Mouse (Mus musculus) neural tube, embryonic 15.5 days (tissue): ENCODE measurements around the gene Atp11a. TPM values are rescaled to one million over a fixed set of nuclear protein-coding genes. Genes with fewer than 3 reads are reported as not detected.

Source experiments
- ATAC-seq: fragments of 200-750 bp; cut with Nextera tagmentation; 2 replicates; pipeline ENCODE4 v1.8.0; 2017; ENCODE audit warnings: mild to moderate bottlenecking, moderate TSS enrichment, moderate library complexity; ENCODE audit not compliant: low FRiP score
- H3K27ac ChIP-seq: fragments of 300-500 bp; sonication (generic); replicated peaks from 2 replicates; pipeline ENCODE4 v1.5.1; 2015; ENCODE audit warnings: mild to moderate bottlenecking, inconsistent platforms
- H3K27me3 ChIP-seq: fragments of 300-500 bp; sonication (generic); replicated peaks from 2 replicates; pipeline ENCODE4 v1.6.1; 2015; ENCODE audit warnings: inconsistent platforms
- H3K36me3 ChIP-seq: fragments of 300-500 bp; sonication (generic); 2 replicates; pipeline ENCODE4 v1.6.1; 2015; ENCODE audit warnings: inconsistent platforms
- H3K4me1 ChIP-seq: fragments of 300-500 bp; sonication (generic); 2 replicates; pipeline ENCODE4 v1.6.1; 2015; ENCODE audit warnings: inconsistent platforms
- H3K4me2 ChIP-seq: fragments of 300-500 bp; sonication (generic); 2 replicates; pipeline ENCODE4 v1.6.1; 2015; ENCODE audit warnings: inconsistent platforms, mild to moderate bottlenecking, moderate library complexity
- H3K4me3 ChIP-seq: fragments of 300-500 bp; sonication (generic); replicated peaks from 2 replicates; pipeline ENCODE4 v1.5.1; 2015; ENCODE audit warnings: mild to moderate bottlenecking, inconsistent platforms
- H3K9ac ChIP-seq: fragments of 300-500 bp; sonication (generic); replicated peaks from 2 replicates; pipeline ENCODE4 v1.6.1; 2015; ENCODE audit warnings: mild to moderate bottlenecking, inconsistent platforms
- H3K9me3 ChIP-seq: fragments of 300-500 bp; sonication (generic); replicated peaks from 2 replicates; pipeline ENCODE4 v1.6.1; 2016; ENCODE audit warnings: inconsistent platforms
- WGBS: fragments of 180-500 bp; shearing (Covaris S2); methylation state at CpG from one replicate; pipeline ENCODE4 v1.1.7; 2015; ENCODE audit warnings: mixed read lengths; 5-methylcytosine and 5-hydroxymethylcytosine counted together
- polyA plus RNA-seq: library from polyadenylated mRNA; unstranded; fragments of >200 nt; fragmentation: Nextera tagmentation; extraction: Ambion mirVana; gene quantifications from 2 replicates; pipeline ENCODE4 v1.2.1, GENCODE M21; 2015

Gene Atp11a
- polyA plus RNA-seq, 1 experiment from 2014 or later: 13.4 TPM

DNA sequence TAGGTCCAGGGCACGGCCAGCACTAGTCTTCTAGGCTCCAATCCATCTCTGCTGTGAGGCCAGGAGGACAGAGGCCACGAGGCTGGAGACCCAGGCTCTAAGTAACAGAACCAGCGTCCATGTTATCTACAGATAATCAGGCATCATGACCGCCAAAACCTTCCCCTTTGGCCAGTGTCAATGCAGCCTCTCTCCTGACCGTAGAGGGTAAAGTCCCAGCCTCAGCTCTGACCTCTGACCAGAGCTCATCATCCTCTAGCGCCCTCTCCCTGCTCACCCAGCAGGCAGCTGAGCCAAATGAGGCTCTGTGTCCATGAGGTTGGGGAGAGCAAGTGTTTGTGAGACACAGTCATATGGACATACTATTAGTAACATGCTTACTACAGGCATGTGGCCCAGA is 42.3 kb downstream of the Atp11a start:
- no peaks in the 10 kb centered on the region for H3K27me3 ChIP-seq
- WGBS: 71% methylated on average over 6 of the region's 6 CpGs
- ATAC-seq: no peak
- H3K9ac ChIP-seq: no peak overlapping the region
- no peak overlapping the region for H3K27ac ChIP-seq
- no peaks in the 10 kb centered on the region for H3K36me3 ChIP-seq
- H3K4me1 ChIP-seq: peaks cover 33% of the 10 kb centered on the region
- H3K4me2 ChIP-seq: no peak overlapping the region
- H3K9me3 ChIP-seq: no peaks in the 10 kb centered on the region
- H3K4me3 ChIP-seq: no peak overlapping the region

DNA sequence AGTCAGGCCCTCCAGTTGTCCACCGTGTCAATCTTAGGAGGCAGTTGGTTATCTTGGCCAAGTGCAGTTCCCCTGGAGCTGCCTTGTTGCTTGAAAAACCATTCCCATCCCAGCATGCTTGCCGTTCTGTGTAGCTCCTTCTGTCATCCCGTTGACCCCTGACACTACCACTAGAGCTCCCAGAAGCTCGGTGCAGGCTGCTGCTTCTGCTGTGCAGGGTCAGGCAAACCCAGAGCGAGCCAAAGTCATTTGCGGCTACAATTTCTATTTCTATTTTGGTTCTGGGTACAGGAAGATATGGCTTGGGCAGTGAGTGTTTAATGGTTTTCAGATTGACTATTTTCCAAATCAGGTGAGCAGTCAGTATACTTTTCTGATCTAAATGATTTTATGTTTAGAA is 43.0 kb downstream of the Atp11a start:
- Histone ChIP-seq H3K4me1 (peaks cover 39% of the 10 kb centered on the region), H3K27ac (no peak overlapping the region), H3K9me3 (no peaks in the 10 kb centered on the region), H3K36me3 (no peaks in the 10 kb centered on the region), H3K4me3 (no peak overlapping the region), H3K4me2 (no peak overlapping the region), H3K9ac (no peak overlapping the region), H3K27me3 (no peaks in the 10 kb centered on the region)
- WGBS: 54% methylated on average over 6 of the region's 6 CpGs
- ATAC-seq: no peak

DNA sequence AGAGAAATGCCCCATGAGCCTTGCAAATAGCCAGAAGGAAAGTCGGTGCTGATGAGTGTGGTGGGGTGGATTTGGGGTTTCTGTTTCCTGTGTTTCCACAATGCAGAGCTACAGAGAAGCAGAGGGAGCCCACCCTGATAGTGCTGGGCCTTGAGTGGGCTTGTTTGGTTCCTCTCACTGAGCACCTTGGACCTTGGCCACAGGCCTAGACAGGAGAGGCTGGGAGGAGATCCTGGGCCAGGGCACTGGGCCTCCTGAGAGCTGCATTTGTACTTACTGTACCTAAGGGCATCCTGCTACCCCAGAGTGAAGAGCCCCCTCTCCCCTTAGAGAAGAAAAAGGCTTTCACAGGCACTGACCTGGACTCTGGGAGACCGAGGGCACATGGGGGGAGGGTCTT is 43.4 kb downstream of the Atp11a start:
- Histone ChIP-seq H3K9me3 (no peaks in the 10 kb centered on the region), H3K27me3 (no peaks in the 10 kb centered on the region), H3K36me3 (no peaks in the 10 kb centered on the region), H3K4me2 (no peak overlapping the region), H3K4me3 (no peak overlapping the region), H3K9ac (no peak overlapping the region), H3K27ac (no peak overlapping the region), H3K4me1 (peaks cover 42% of the 10 kb centered on the region)
- ATAC-seq: no peak
- 80% methylated on average over 2 of the region's 2 CpGs for WGBS

DNA sequence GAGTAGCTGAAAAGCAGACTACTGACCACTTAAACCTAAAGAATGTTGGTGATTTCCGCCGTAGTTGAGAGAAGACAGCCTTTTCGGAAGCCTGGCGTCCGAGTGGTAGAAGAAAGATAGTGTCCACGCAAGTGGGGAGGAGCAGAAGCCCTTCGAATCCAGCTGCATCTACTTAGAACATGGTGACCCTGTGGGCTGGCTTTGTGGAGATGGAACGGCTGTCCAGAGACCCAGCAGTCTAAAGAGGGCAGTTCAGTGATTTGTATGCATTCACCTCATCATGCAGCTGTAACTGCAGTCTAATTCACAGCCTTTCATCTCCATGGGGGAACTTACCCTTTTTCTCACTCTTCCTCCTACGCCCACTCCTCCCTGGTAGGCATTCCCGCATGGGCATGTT is 44.8 kb downstream of the Atp11a start:
- Histone ChIP-seq H3K4me1 (peaks cover 50% of the 10 kb centered on the region), H3K27ac (no peak overlapping the region), H3K36me3 (no peaks in the 10 kb centered on the region), H3K4me3 (no peak overlapping the region), H3K9me3 (no peaks in the 10 kb centered on the region), H3K27me3 (no peaks in the 10 kb centered on the region), H3K9ac (no peak overlapping the region), H3K4me2 (no peak overlapping the region)
- ATAC-seq: no peak
- WGBS: 67% methylated on average over 10 of the region's 10 CpGs

DNA sequence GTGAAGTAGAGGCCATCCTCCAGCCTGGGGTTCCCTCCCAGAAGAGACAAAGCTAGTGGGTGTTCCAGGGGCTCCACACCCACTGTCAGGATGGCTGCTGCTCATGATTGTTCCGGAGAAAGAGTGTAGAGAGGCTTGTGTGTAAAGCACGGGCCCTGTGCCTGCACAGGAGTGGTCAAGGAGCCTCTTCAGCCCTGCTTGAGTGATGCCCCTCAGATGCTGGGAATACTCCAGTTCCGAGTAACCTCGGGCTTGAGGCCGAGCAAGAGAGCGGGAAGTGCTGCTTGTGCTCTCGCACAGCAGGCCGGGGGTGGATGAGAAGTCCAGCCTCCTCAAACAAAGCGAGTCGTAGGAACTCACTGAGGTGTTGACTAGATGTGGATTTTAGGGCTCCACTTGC is 46.3 kb downstream of the Atp11a start:
- WGBS: 87% methylated on average over 10 of the region's 10 CpGs
- no peak overlapping the region for H3K27ac ChIP-seq
- H3K4me1 ChIP-seq: peaks cover 50% of the 10 kb centered on the region
- H3K4me2 ChIP-seq: no peak overlapping the region
- no peak for ATAC-seq
- H3K9ac ChIP-seq: no peak overlapping the region
- no peaks in the 10 kb centered on the region for H3K9me3 ChIP-seq
- H3K36me3 ChIP-seq: no peaks in the 10 kb centered on the region
- H3K4me3 ChIP-seq: no peak overlapping the region
- no peaks in the 10 kb centered on the region for H3K27me3 ChIP-seq

DNA sequence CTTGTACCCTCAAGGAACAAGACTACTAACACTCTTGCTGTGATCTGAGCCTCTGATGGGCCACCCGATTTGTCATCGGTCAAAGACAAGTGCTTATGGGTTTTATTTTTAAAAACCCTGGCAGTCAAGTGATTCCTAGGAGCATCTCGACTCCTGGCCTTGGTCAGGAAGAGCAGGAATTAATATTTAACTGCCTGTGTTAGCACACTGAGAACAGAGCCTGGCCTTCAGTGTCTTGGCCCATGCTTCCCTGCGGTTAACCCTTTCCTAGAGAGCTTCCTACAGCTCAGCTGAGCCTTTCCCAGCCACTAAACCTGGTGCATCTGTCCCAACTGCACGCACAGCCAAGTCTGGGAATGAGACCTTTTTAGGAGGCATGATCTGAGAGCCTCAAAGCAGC is 48.1 kb downstream of the Atp11a start:
- H3K4me1 ChIP-seq: peaks cover 40% of the 10 kb centered on the region
- H3K4me3 ChIP-seq: no peak overlapping the region
- H3K27ac ChIP-seq: no peak overlapping the region
- no peak overlapping the region for H3K4me2 ChIP-seq
- H3K9ac ChIP-seq: no peak overlapping the region
- no peaks in the 10 kb centered on the region for H3K27me3 ChIP-seq
- H3K36me3 ChIP-seq: no peaks in the 10 kb centered on the region; the same call in 1 of the 2 replicates
- no peaks in the 10 kb centered on the region for H3K9me3 ChIP-seq
- no peak for ATAC-seq
- 74% methylated on average over 5 of the region's 5 CpGs for WGBS

DNA sequence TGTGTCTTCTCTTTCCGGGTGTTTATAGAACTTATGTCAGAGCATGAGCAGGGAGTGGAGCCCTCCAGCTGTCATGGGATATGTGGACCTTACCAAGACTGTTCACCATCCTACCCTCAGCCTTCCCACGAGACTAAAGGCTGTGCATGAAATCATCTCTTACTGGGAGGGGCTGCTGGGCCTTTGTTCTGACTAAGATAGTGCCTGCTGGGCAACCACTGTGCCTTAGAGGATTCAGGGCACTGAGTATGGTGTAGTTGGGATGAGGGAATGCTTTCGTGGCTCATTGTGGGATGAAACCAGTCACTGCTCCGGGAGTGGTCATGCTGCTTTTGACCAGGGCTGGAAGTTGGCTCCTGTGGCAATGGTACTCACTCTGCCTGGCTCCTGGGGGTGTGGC is 48.8 kb downstream of the Atp11a start:
- Histone ChIP-seq H3K36me3 (no peaks in the 10 kb centered on the region; the same call in 1 of the 2 replicates), H3K9me3 (no peaks in the 10 kb centered on the region), H3K9ac (no peak overlapping the region), H3K27ac (0 out of 2 replicates have a peak overlapping the region, but pooled peaks have one; percentile 6), H3K4me2 (no peak overlapping the region), H3K27me3 (no peaks in the 10 kb centered on the region), H3K4me3 (no peak overlapping the region), H3K4me1 (peaks cover 35% of the 10 kb centered on the region)
- WGBS: 62% methylated on average over 4 of the region's 4 CpGs
- no peak for ATAC-seq

GRCm38 (mm10) chr8:12808018-12808417 is 51.2 kb downstream of the Atp11a start:
- H3K4me3 ChIP-seq: no peak overlapping the region
- no peaks in the 10 kb centered on the region for H3K9me3 ChIP-seq
- no peak overlapping the region for H3K27ac ChIP-seq
- H3K36me3 ChIP-seq: peaks cover 13% of the 10 kb centered on the region
- H3K27me3 ChIP-seq: no peaks in the 10 kb centered on the region
- peaks cover 17% of the 10 kb centered on the region for H3K4me1 ChIP-seq
- no peak overlapping the region for H3K9ac ChIP-seq
- WGBS: 80% methylated on average over 2 of the region's 2 CpGs
- no peak for ATAC-seq
- no peak overlapping the region for H3K4me2 ChIP-seq

DNA sequence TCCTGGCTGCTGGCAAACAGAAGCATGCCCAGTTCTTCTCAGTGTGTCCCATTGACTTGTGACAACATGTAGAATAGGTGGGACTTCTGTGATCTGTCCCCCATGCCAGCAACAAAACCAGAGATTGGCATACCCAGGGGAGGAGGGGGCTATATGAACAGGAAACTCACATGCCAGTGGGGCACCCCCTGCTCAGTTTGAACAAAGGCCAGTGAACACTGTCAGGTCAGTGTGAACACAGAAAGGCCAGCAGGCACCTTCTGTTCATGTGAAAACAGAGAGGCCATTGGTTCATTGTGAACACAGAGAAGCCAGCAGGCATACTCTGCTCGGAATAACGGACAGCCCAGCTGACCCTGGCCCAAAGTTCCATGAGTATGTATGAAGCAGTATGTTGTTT is 52.7 kb downstream of the Atp11a start:
- no peak for ATAC-seq
- no peaks in the 10 kb centered on the region for H3K9me3 ChIP-seq
- no peak overlapping the region for H3K4me3 ChIP-seq
- no peak overlapping the region for H3K27ac ChIP-seq
- no peaks in the 10 kb centered on the region for H3K27me3 ChIP-seq
- H3K36me3 ChIP-seq: peaks cover 15% of the 10 kb centered on the region
- no peak overlapping the region for H3K4me2 ChIP-seq
- WGBS: 68% methylated on average over 2 of the region's 2 CpGs
- H3K4me1 ChIP-seq: peaks cover 14% of the 10 kb centered on the region
- H3K9ac ChIP-seq: no peak overlapping the region

DNA sequence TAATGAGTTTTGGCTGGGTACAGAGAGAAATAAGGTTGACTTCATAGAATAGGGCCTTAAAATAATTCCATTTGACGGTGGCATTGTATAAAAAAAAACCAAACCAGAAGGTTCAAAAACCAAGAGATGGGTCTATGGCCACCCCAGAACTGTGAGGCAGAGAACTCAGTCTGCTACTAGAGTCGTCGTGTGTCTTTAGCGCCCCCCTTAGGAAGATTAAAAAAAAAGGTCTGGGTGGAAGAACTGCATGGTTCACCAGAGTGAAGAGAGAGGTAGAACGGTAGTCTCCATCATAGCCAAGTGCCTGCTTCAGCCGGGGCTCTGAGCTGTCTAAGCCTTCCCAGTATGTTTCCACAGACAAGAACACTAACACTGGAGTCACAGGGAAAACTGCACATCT is 54.4 kb downstream of the Atp11a start:
- Histone ChIP-seq H3K4me3 (no peak overlapping the region), H3K9me3 (no peaks in the 10 kb centered on the region), H3K4me1 (no peaks in the 10 kb centered on the region), H3K36me3 (peaks cover 15% of the 10 kb centered on the region), H3K27ac (no peak overlapping the region), H3K9ac (no peak overlapping the region), H3K27me3 (no peaks in the 10 kb centered on the region), H3K4me2 (no peak overlapping the region)
- WGBS: 49% methylated on average over 6 of the region's 6 CpGs
- no peak for ATAC-seq

- 83% methylated on average over 6 of the region's 6 CpGs for WGBS
Observed at GRCm38 (mm10) chr8:12816412-12816811, 59.6 kb downstream of the Atp11a start.

DNA sequence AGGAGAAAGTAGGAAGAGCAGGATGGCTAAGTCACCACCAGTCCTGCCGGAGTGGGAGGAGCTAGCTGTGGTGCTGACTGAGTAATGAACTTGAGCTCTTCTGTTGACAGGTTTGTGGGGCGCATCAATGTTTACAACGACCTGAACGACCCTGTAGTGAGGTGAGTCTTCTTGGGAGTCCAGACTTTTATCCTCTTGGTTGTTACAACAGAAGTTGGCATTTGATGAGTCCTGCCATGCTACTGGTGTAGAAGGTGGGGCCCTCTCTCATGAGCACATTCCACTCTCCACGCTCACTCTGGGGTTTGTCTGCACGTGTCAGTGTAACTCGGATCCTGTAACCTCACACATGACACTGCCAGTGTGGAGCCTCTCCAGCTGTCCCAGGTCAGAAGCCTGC is 66.1 kb downstream of the Atp11a start:
- 77% methylated on average over 7 of the region's 7 CpGs for WGBS
- ATAC-seq: no peak
- no peaks in the 10 kb centered on the region for H3K9me3 ChIP-seq

More at GRCm38 (mm10) chr8:12816412-12816811, 59.6 kb downstream of the Atp11a start:
- Histone ChIP-seq H3K4me3 (no peak overlapping the region), H3K27me3 (no peaks in the 10 kb centered on the region), H3K9ac (no peak overlapping the region), H3K36me3 (peaks cover 22% of the 10 kb centered on the region), H3K4me2 (no peak overlapping the region), H3K4me1 (no peaks in the 10 kb centered on the region), H3K9me3 (no peaks in the 10 kb centered on the region), H3K27ac (no peak overlapping the region)
- no peak for ATAC-seq

DNA sequence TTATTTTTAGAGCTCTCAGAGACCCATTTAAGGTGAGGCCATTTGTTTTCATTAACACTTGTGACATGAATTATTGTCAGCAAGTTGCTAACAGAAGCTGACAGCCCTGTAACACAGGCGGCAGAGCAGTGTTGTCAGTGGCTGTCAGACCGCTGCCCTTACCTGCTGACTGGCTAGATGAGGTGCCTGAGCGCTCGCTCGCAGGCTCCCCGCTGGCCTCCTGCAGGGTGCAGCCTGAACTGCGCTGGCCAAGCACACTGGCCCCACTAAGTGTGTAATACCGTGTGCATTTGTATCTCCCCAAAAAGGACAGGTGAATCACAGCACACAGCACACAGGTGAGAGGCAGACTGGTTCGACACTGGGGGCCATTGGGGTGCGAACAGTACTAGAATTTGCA is 67.7 kb downstream of the Atp11a start:
- Histone ChIP-seq H3K27me3 (no peaks in the 10 kb centered on the region), H3K4me1 (no peaks in the 10 kb centered on the region), H3K27ac (no peak overlapping the region), H3K9me3 (no peaks in the 10 kb centered on the region), H3K4me3 (no peak overlapping the region), H3K4me2 (no peak overlapping the region), H3K36me3 (peaks cover 78% of the 10 kb centered on the region), H3K9ac (no peak overlapping the region)
- WGBS: 60% methylated on average over 10 of the region's 10 CpGs
- no peak for ATAC-seq

More for the DNA sequence above, 66.1 kb downstream of the Atp11a start:
- Histone ChIP-seq H3K4me1 (no peaks in the 10 kb centered on the region), H3K9ac (no peak overlapping the region), H3K27ac (no peak overlapping the region), H3K36me3 (peaks cover 62% of the 10 kb centered on the region), H3K4me2 (no peak overlapping the region), H3K27me3 (no peaks in the 10 kb centered on the region), H3K4me3 (no peak overlapping the region)
